Mouse (Mus musculus) liver, postnatal 0 days (tissue): Measurements from ENCODE around the gene Ptpn6.

ENCODE experiments used
- CTCF ChIP-seq: sonication (generic); IDR thresholded peaks from 2 replicates; pipeline ENCODE4 v1.5.1; 2016; ENCODE audit warnings: antibody characterized with exemption, low read depth
- EP300 ChIP-seq: IDR thresholded peaks from 2 replicates; pipeline ENCODE4 v1.6.1; 2016; ENCODE audit warnings: antibody characterized with exemption, low read depth, mild to moderate bottlenecking

DNA sequence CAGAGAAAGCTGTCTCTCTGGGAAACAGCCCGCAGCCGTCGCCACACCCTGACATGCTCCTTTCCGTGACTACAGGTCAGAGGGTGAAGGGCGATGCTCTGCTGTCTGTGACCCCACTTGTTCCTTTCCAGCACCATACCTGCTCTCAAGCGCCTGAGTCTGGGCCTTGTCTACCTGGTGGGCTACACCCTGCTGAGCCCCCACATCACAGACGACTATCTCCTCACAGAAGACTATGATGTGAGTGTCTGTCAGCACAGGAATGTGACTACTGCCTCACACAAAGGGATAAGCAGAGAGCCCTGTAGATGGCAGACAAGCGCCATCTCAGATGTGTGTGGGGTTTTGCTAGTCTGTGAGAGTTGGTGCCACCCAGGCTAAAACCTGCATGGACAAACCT lies 37.2 kb downstream of the Ptpn6 start:
- TF ChIP-seq CTCF = peak; percentile 41
- TF ChIP-seq EP300 = no peak
